Mouse (Mus musculus) heart, adult 2 months (tissue): ENCODE data around the gene Spast. TPM values are rescaled to one million over a fixed set of nuclear protein-coding genes. Genes with fewer than 3 reads are reported as not detected.

Source experiments
- DNase-seq, 2 experiments: peaks; one replicate each; pipeline ENCODE4 v3.0.0; 2021
- H3K27ac ChIP-seq: fragments of 200-600 bp; 2 replicates; pipeline ENCODE4 v1.8.1; 2022
- H3K27me3 ChIP-seq: fragments of 200-500 bp; 2 replicates; pipeline ENCODE4 v1.6.1; 2012; ENCODE audit warnings: mild to moderate bottlenecking, low read length, inconsistent platforms, mixed read lengths; ENCODE audit not compliant: control insufficient read depth, insufficient read depth
- H3K36me3 ChIP-seq: fragments of 200-500 bp; 2 replicates; pipeline ENCODE4 v1.6.1; 2012; ENCODE audit warnings: low read length, inconsistent platforms; ENCODE audit not compliant: control insufficient read depth, insufficient read depth
- H3K4me1 ChIP-seq: fragments of 200-500 bp; 2 replicates; pipeline ENCODE4 v1.6.1; 2011; ENCODE audit warnings: low read length; ENCODE audit not compliant: control insufficient read depth, insufficient read depth
- H3K4me3 ChIP-seq: fragments of 200-600 bp; 2 replicates; pipeline ENCODE4 v1.8.1; 2022
- H3K79me2 ChIP-seq: fragments of 200-500 bp; replicated peaks from 2 replicates; pipeline ENCODE4 v1.6.1; 2012; ENCODE audit warnings: mild to moderate bottlenecking, inconsistent platforms, low read length, moderate library complexity, mixed read lengths; ENCODE audit not compliant: control insufficient read depth, insufficient read depth
- H3K9ac ChIP-seq: fragments of 200-500 bp; 2 replicates; pipeline ENCODE4 v1.6.1; 2012; ENCODE audit warnings: low read depth, mild to moderate bottlenecking, control low read depth, inconsistent platforms, low read length, mixed read lengths
- CTCF ChIP-seq: fragments of 200-600 bp; IDR thresholded peaks from 2 replicates; pipeline ENCODE4 v1.8.1; 2022; ENCODE audit warnings: antibody characterized with exemption, mild to moderate bottlenecking, moderate library complexity
- EP300 ChIP-seq: fragments of 200-500 bp; IDR thresholded peaks from 2 replicates; pipeline ENCODE4 v1.6.1; 2011; ENCODE audit warnings: low read depth, low read length, control low read depth; ENCODE audit not compliant: insufficient read depth
- POLR2A ChIP-seq: fragments of 200-500 bp; IDR thresholded peaks from 2 replicates; pipeline ENCODE4 v1.6.1; 2011; ENCODE audit warnings: mild to moderate bottlenecking, low read depth, low read length, control low read depth; ENCODE audit not compliant: insufficient read depth
- WGBS: fragments of 180-500 bp; shearing (Covaris S2); methylation state at CpG from one replicate; pipeline ENCODE4 v1.1.7; 2018; 5-methylcytosine and 5-hydroxymethylcytosine counted together
- intact Hi-C: fragments of 180-260 bp; cut with DNase I; formaldehyde crosslinking; loops from one replicate; pipeline ENCODE4 v1.15.1; 2025
- polyA plus RNA-seq: library from polyadenylated mRNA; depleted of rRNA; stranded (reverse); fragments of >200 nt; gene quantifications from 2 replicates; pipeline ENCODE4 v1.2.3, GENCODE M21; 2012; rRNA removed
- total RNA-seq, 2 experiments: library from RNA; stranded (reverse); gene quantifications; 2 replicates each; pipeline ENCODE4 v1.2.3; 2021

Spast gene
- total and polyA plus RNA-seq, 3 experiments, result 4.2 to 33.5 (median 29.2) TPM

GRCm38 (mm10) chr17:74437762-74438161 is 99.0 kb downstream of the Spast start:
- Histone ChIP-seq H3K4me1 (no peaks in the 10 kb centered on the region), H3K4me3 (no peak overlapping the region), H3K27me3 (no peaks in the 10 kb centered on the region), H3K36me3 (no peaks in the 10 kb centered on the region), H3K27ac (no peak overlapping the region), H3K79me2 (no peaks in the 10 kb centered on the region), H3K9ac (no peak overlapping the region)
- intact Hi-C loops, result no loop called here
- TF ChIP-seq CTCF, result no peak
- no peak for TF ChIP-seq EP300
- no peak for TF ChIP-seq POLR2A
- DNase-seq, result no peak
- WGBS, result 82% methylated on average over 9 of the region's 9 CpGs

DNA sequence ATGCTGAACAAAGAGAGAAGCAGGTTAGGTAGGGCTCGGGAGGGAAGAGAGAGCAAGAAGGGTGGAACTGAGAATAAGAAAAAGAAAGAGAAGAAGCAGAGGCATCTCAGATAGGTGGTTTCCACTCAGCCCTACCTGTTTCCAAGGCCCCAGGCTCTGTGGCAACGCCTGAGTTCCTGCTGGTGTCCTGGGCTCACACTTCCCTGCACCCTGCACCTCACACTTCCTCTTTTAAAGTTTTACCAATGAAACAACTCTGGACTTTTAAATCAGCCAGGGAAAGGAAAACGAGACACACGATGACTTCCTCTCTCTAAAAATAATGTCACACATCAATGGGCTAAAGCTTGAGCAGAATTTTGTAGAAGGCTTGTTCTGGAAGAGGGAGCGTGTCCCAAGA is 101.7 kb downstream of the Spast start:
- TF ChIP-seq EP300, result no peak
- WGBS, result 52% methylated on average over 5 of the region's 5 CpGs
- no peaks in the 10 kb centered on the region for H3K36me3 ChIP-seq
- H3K27ac ChIP-seq, result no peak overlapping the region
- no peaks in the 10 kb centered on the region for H3K27me3 ChIP-seq
- intact Hi-C loops, result no loop called here
- no peak overlapping the region for H3K4me3 ChIP-seq
- H3K4me1 ChIP-seq, result no peaks in the 10 kb centered on the region
- H3K79me2 ChIP-seq, result no peaks in the 10 kb centered on the region
- no peak overlapping the region for H3K9ac ChIP-seq
- DNase-seq, result no peak

Other genes starting within 250 kb of the Spast start
- gene Memo1, start 43.5 kb upstream of the Spast start, total RNA-seq, result 10 to 100 TPM; 56.7 to 66.7 TPM
- gene Memo1, start 43.5 kb upstream of the Spast start, polyA plus RNA-seq, result 70.8 and 77.6 TPM in 2 replicates
- gene Dpy30, start 15.0 kb upstream of the Spast start, total RNA-seq, result 10 to 100 TPM; 39.5 to 47.3 TPM
- 34.6 and 47.3 TPM in 2 replicates for gene Dpy30, start 15.0 kb upstream of the Spast start, polyA plus RNA-seq
- 1 to 10 TPM; 9.2 to 9.5 TPM for gene Slc30a6, start 56.6 kb downstream of the Spast start, total RNA-seq
- gene Slc30a6, start 56.6 kb downstream of the Spast start, polyA plus RNA-seq, result 14.6 and 28.0 TPM in 2 replicates
- gene Nlrc4, start 120.2 kb downstream of the Spast start, total RNA-seq, result under 1 TPM; 0.27 to 0.39 TPM
- 0.12 and 0.23 TPM in 2 replicates for gene Nlrc4, start 120.2 kb downstream of the Spast start, polyA plus RNA-seq
- gene Yipf4, start 150.5 kb downstream of the Spast start, total RNA-seq, result 10 to 100 TPM; 65.9 to 71.1 TPM
- gene Yipf4, start 150.5 kb downstream of the Spast start, polyA plus RNA-seq, result 14.6 and 30.2 TPM in 2 replicates
- 10 to 100 TPM; 60.5 to 65.9 TPM for gene Birc6, start 189.3 kb downstream of the Spast start, total RNA-seq
- gene Birc6, start 189.3 kb downstream of the Spast start, polyA plus RNA-seq, result 42.7 and 65.6 TPM in 2 replicates